ENCODE assay signal across 8 mouse cellular contexts in the genomic region with DNA sequence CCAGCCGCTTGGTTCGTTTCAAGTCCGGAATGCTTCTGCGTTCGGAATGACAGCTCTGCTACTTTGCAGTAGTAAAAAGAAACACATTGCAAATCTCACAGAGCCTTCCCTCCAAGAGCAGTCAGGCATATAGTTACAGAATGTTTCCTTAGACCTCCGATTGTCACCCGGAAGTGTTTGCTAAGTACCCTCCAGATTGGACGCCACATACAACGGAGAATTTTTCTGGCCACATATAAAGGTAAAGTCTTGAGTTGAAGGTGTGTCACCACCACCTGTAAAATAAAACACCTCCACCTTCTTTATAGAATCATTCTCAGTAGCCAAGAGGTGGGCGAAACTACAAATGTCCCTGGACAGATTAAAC. TPM values are rescaled to one million over a fixed set of nuclear protein-coding genes. Genes with fewer than 3 reads are reported as not detected.
DNase-seq lines count a peak whose midpoint lies in the region; ATAC-seq and TF ChIP-seq lines count a peak whose summit lies in the region.

No protein-coding gene starts in this region.

- WGBS in thymus, adult 2 months: 10% methylated on average over 10 of the region's 10 CpGs
- 7% methylated on average over 10 of the region's 10 CpGs for WGBS in liver, embryonic 14.5 days (ENCODE audit: insufficient replicate concordance)

- no peaks in the 10 kb centered on the region for H3K9me3 ChIP-seq in liver, embryonic 14.5 days (ENCODE audit: control insufficient read depth, low read length)

- peaks cover 3% of the 10 kb centered on the region; the same call in 1 of the 2 replicates for H3K36me3 ChIP-seq in thymus, adult 2 months (ENCODE audit: control insufficient read depth, insufficient read depth, low read length)
- peaks cover 29% of the 10 kb centered on the region for H3K36me3 ChIP-seq in liver, embryonic 14.5 days (replicated peaks; ENCODE audit: control insufficient read depth, insufficient read depth, low read depth)

- DNase-seq in cerebellum, adult 11-12 months: no peak
- DNase-seq in thymus, adult 2 months: no peak
- DNase-seq in thymus, postnatal 0 days (ENCODE audit: low spot score): no peak
- no peak for DNase-seq in liver, embryonic 14.5 days (ENCODE audit: low read depth in 3 of 3, low spot score in 3 of 3)
- DNase-seq in urinary bladder, postnatal 14 days (ENCODE audit: low spot score): no peak
- no peak for DNase-seq in gastrocnemius, postnatal 36 days
- no peak for DNase-seq in left cerebral cortex, postnatal 10 days (ENCODE audit: extremely low spot score in 1 of 2, low spot score in 2 of 2)

- peak; percentile 60 for ATAC-seq in cerebellum, adult (ENCODE audit: insufficient number of reproducible peaks, low FRiP score, low TSS enrichment)
- peak; percentile 58 for ATAC-seq in liver, embryonic 14.5 days (ENCODE audit: insufficient read depth)

- peak overlapping the region; percentile 85 for H3K27ac ChIP-seq in thymus, adult 2 months (ENCODE audit: control insufficient read depth, insufficient read depth, low read length)
- H3K27ac ChIP-seq in liver, embryonic 14.5 days: peak overlapping the region; percentile 89

- TF ChIP-seq EP300 in liver, embryonic 14.5 days (IDR thresholded peaks at IDR 0.05; ENCODE audit: low read depth): 0 out of 2 replicates have a peak, but pooled peaks have one; percentile 22

- H3K4me1 ChIP-seq in thymus, adult 2 months (replicated peaks; ENCODE audit: control insufficient read depth, insufficient read depth, low read length): peaks cover 10% of the 10 kb centered on the region
- H3K4me1 ChIP-seq in liver, embryonic 14.5 days (replicated peaks; ENCODE audit: control insufficient read depth in 2 of 2, insufficient read depth in 2 of 2, low read length in 1 of 2): peaks cover 34 to 40% of the 10 kb centered on the region in 2 experiments

- peak overlapping the region; percentile 68 for H3K9ac ChIP-seq in liver, embryonic 14.5 days (replicated peaks)

- intact Hi-C loops in gastrocnemius, postnatal 36 days (cut with DNase I): no loop called here
- intact Hi-C loops in left cerebral cortex, postnatal 10 days (cut with DNase I): no loop called here

- no peaks in the 10 kb centered on the region for H3K27me3 ChIP-seq in thymus, adult 2 months (ENCODE audit: control insufficient read depth, insufficient read depth, low read length)
- H3K27me3 ChIP-seq in liver, embryonic 14.5 days (ENCODE audit: control insufficient read depth, insufficient read depth, low read length): no peaks in the 10 kb centered on the region

- TF ChIP-seq POLR2A in thymus, adult 2 months (IDR thresholded peaks at IDR 0.05; ENCODE audit: control insufficient read depth, extremely low read depth, insufficient read depth, low read length, poor library complexity): no peak

- peak overlapping the region; percentile 72 for H3K4me2 ChIP-seq in liver, embryonic 14.5 days (ENCODE audit: low read depth)

- peak overlapping the region; percentile 58 for H3K4me3 ChIP-seq in thymus, adult 2 months (ENCODE audit: control insufficient read depth, insufficient read depth, low read length)
- H3K4me3 ChIP-seq in liver, embryonic 14.5 days (ENCODE audit: insufficient read depth in 1 of 2, low read depth in 2 of 2, low read length in 2 of 2): peak overlapping the region; percentile 88 to 97

- no peak for TF ChIP-seq CTCF in thymus, adult 2 months (IDR thresholded peaks at IDR 0.05; ENCODE audit: borderline replicate concordance, control insufficient read depth, extremely low read depth, insufficient read depth, low read length, poor library complexity)
- TF ChIP-seq CTCF in liver, embryonic 14.5 days (IDR thresholded peaks at IDR 0.05; ENCODE audit: low read depth): no peak

RNA-seq across cellular contexts. Expression of gene Incenp, which starts 0.4 kb away (rescaled TPM):
- 88.0 and 109 TPM in 2 replicates for polyA plus RNA-seq in thymus, adult 2 months (2012; rRNA removed)
- 102 and 134 TPM in 2 replicates for polyA plus RNA-seq in thymus, postnatal 0 days (2015; fragmentation: Nextera tagmentation; extraction: Ambion mirVana)
- polyA plus RNA-seq in liver, embryonic 14.5 days (2012; rRNA removed): 51.1 and 69.7 TPM in 2 replicates
- polyA plus RNA-seq in liver, embryonic 14.5 days (2014; fragmentation: Nextera tagmentation; extraction: Ambion mirVana): 72.0 and 86.3 TPM in 2 replicates
- 1 to 10 TPM; 1.9 to 6.4 TPM for total RNA-seq in gastrocnemius, postnatal 36 days (2021)
- 10 to 100 TPM; 16.8 to 18.0 TPM for total RNA-seq in left cerebral cortex, postnatal 10 days (2021)

RNA-seq across cellular contexts. Expression of gene Scgb2a2, which starts 52.4 kb away (rescaled TPM):
- polyA plus RNA-seq in thymus, adult 2 months (2012; rRNA removed): not detected in 2 replicates
- 0.15 TPM in 1 of 2 replicates, not detected in the other for polyA plus RNA-seq in thymus, postnatal 0 days (2015; fragmentation: Nextera tagmentation; extraction: Ambion mirVana)
- polyA plus RNA-seq in liver, embryonic 14.5 days (2012; rRNA removed): not detected in 2 replicates
- polyA plus RNA-seq in liver, embryonic 14.5 days (2014; fragmentation: Nextera tagmentation; extraction: Ambion mirVana): not detected in 2 replicates
- total RNA-seq in gastrocnemius, postnatal 36 days (2021): not detected
- total RNA-seq in left cerebral cortex, postnatal 10 days (2021): not detected
